Mouse (Mus musculus) left cerebral cortex, adult 8-10 months (tissue): ENCODE results near the gene Nrxn2. TPM values are rescaled to one million over a fixed set of nuclear protein-coding genes. Genes with fewer than 3 reads are reported as not detected.
A peak's percentile ranks its signal among the peaks of the same experiment; 100 is the strongest.

ENCODE experiments used
- DNase-seq, 2 experiments: peaks; one replicate each; pipeline ENCODE4 v3.0.0; 2022; ENCODE audit warnings: low spot score in 2 of 2
- total RNA-seq, 4 experiments: library from RNA; stranded (reverse); gene quantifications; 2 replicates each; pipeline ENCODE4 v1.2.4; 2022

The Nrxn2 gene
- total RNA-seq = 100 to 1,000 TPM; 469 to 523 (median 497) TPM

GRCm38 (mm10) chr19:6418233-6418879, at the start of gene Nrxn2:
Gene Nrxn2 (plus strand): TSS chr19:6418731.
- peak; percentile 86 to 94 for DNase-seq

GRCm38 (mm10) chr19:6370175-6370574, 48.4 kb upstream of the Nrxn2 start:
- no peak for DNase-seq

GRCm38 (mm10) chr19:6372433-6372832, 46.1 kb upstream of the Nrxn2 start:
- no peak for DNase-seq

- DNase-seq = peak in 1 of 2 experiments; percentile 73
These were observed 44.8 kb upstream of the Nrxn2 start for GRCm38 (mm10) chr19:6373539-6374400.

- no peak for DNase-seq
These were observed 44.0 kb upstream of the Nrxn2 start for GRCm38 (mm10) chr19:6374571-6374970.

GRCm38 (mm10) chr19:6375423-6376254, 42.9 kb upstream of the Nrxn2 start:
- DNase-seq = no peak

GRCm38 (mm10) chr19:6376255-6376564, 42.3 kb upstream of the Nrxn2 start:
- no peak for DNase-seq

GRCm38 (mm10) chr19:6376643-6377042, 41.9 kb upstream of the Nrxn2 start:
- no peak for DNase-seq

GRCm38 (mm10) chr19:6377327-6378040, 41.0 kb upstream of the Nrxn2 start:
- DNase-seq = no peak

- no peak for DNase-seq
These were observed 37.9 kb upstream of the Nrxn2 start for GRCm38 (mm10) chr19:6380411-6381166.

- DNase-seq = no peak
These were observed 37.3 kb upstream of the Nrxn2 start for GRCm38 (mm10) chr19:6381238-6381637.

GRCm38 (mm10) chr19:6382323-6382924, 36.1 kb upstream of the Nrxn2 start:
- no peak for DNase-seq

- DNase-seq = no peak
These were observed 35.1 kb upstream of the Nrxn2 start for GRCm38 (mm10) chr19:6383470-6383869.

GRCm38 (mm10) chr19:6384128-6384527, 34.4 kb upstream of the Nrxn2 start, which contains the start of gene Pygm:
Gene Pygm (plus strand): TSS chr19:6384399.
- peak in 1 of 2 experiments; percentile 59 for DNase-seq

- no peak for DNase-seq
These were observed 33.6 kb upstream of the Nrxn2 start for GRCm38 (mm10) chr19:6384954-6385353.

- DNase-seq = no peak
These were observed 33.1 kb upstream of the Nrxn2 start for GRCm38 (mm10) chr19:6385419-6385818.

- DNase-seq = no peak
These were observed 32.7 kb upstream of the Nrxn2 start for GRCm38 (mm10) chr19:6385821-6386220.

- no peak for DNase-seq
These were observed 32.3 kb upstream of the Nrxn2 start for GRCm38 (mm10) chr19:6386234-6386633.

- no peak for DNase-seq
These were observed 30.5 kb upstream of the Nrxn2 start for GRCm38 (mm10) chr19:6388006-6388405.

- no peak for DNase-seq
These were observed 28.7 kb upstream of the Nrxn2 start for GRCm38 (mm10) chr19:6389803-6390202.
